Mouse (Mus musculus) brain, adult 2 months (tissue): ENCODE data around the gene Cdkn1a.
"Not testable (repeated sequence)": the region's sequence is repeated elsewhere in the genome, so short reads cannot be mapped to it uniquely, and the experiment has no call there.

Source experiments
- DNase-seq: peaks from one replicate; pipeline ENCODE4 v3.0.0; 2011; ENCODE audit warnings: low read depth, low spot score

Cdkn1a gene

DNA sequence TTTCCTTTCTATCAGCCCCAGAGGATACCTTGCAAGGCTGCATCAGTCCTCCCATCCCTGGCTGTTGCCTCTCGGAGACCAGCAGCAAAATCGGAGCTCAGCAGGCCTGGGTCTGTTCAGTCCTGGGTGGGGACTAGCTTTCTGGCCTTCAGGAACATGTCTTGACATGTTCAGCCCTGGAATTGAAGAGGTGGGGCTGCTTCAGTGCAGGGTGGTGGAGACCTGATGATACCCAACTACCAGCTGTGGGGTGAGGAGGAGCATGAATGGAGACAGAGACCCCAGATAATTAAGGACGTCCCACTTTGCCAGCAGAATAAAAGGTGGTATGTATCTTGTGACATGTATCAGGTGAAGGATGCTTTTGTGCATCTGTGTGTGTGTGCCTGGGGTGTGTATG, at the start of gene Cdkn1a:
Gene Cdkn1a (plus strand): TSS at position 201 of the 400 bp plus-strand sequence.
- DNase-seq: no peak

DNA sequence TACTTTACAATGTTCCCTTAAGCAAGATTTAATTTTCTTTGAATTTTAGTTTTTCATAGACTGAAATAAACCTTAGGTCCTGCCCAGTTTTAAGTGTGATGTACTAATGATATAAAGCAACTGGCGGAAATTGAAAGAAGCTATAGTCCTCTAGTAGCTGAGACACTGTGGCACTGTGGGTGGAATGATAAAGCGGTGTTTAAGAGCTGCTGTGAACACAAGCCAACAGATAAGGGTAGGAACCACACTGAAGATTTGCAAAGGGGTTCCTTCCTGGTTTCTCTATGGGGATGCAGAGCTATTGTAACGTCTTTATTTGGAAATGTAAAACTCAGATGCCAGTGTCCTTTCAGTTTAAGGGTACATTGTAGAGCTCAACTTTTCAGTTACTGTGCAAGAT, 49.1 kb upstream of the Cdkn1a start:
- DNase-seq: not testable (repeated sequence)

DNA sequence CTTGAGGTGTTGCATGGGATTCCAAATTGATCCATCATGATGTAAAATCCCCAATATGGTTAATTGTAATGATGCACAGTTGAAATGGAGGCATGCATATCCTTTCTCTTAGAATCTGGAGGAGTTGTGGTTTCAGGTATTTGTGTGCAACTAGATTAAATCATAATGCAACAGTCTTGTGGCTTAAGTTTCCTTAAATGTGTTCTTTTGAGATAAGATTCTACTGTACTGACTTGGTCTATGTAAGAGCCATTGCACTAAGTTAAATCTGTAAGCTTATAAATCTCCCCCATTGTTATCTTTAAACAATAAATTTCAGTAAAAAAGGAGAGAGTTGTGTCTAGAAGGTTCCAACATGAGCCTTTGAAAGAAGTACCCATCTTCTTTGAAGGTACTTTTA, 48.2 kb upstream of the Cdkn1a start:
- no peak for DNase-seq

DNA sequence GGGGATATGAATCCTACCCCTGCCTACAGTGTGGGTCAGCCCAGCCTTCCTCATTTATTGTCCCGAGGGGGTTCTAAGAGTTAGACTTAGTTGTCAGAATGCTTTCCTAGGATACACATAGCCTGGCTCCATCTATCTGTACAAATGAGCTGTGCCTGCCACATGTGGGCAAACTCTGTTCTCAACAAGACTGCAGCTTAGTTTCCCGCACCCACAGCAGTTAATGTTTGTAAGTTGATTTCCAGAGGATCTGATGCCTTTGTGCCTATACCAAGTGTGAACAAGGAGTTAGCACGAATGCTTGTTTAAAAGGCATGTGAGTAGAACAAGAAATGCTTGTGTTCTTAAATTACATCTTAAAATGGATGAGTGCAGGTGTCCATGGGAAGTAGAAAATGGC, 47.2 kb upstream of the Cdkn1a start:
- DNase-seq: no peak

DNA sequence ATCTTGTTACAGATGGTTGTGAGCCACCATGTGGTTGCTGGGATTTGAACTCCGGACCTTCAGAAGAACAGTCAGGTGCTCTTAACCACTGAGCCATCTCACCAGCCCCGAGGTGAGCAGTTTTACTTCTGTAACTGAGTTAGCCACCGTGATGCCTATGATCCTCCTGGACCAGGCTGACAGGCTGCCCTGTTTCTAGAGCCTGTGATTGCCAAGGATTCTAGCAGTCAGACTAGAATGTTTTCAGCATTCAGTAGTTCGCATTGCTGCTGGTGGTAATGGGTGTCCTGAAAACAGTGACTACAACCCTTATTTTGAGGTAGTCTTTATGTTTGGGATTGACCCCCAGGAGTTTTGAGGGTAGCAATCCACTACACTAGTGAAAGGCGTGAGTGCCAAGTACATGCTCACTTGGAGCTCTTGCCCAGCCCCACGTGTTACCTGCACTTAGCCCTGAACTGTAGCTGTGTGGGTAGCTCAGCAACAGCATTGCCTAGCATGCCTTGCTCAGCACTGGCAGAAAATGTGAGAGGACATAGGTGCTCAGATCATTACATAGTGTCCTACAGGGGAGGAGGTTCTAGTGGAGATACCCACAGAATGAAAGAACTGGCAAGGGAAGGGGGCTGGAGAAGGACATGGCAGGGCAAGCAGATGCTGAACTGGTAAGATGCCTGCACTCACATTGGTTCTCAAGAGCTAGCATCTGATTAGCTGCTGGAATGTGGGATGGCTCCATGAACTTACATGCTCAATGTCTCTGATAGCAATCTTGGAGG, 46.4 kb upstream of the Cdkn1a start:
- DNase-seq: no peak

DNA sequence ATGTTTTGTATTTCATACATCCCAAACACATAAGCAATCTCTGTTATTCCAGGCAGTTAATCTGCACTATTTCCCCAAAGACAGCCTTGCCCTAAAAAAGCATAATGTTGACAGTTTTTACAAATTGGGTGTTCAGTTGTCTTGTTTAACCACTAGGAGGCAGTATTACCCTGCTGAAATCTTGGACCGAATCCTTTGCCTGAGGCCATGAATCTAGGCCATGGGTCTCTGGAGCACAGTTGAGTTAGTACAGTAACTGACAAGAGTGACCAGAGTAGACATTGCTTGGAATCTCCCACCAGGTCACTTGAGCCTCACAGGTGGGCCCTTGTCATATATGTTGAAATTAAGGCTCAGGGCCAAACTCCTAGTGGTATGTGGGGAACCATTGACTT, 45.9 kb upstream of the Cdkn1a start:
- peak; percentile 58 for DNase-seq

DNA sequence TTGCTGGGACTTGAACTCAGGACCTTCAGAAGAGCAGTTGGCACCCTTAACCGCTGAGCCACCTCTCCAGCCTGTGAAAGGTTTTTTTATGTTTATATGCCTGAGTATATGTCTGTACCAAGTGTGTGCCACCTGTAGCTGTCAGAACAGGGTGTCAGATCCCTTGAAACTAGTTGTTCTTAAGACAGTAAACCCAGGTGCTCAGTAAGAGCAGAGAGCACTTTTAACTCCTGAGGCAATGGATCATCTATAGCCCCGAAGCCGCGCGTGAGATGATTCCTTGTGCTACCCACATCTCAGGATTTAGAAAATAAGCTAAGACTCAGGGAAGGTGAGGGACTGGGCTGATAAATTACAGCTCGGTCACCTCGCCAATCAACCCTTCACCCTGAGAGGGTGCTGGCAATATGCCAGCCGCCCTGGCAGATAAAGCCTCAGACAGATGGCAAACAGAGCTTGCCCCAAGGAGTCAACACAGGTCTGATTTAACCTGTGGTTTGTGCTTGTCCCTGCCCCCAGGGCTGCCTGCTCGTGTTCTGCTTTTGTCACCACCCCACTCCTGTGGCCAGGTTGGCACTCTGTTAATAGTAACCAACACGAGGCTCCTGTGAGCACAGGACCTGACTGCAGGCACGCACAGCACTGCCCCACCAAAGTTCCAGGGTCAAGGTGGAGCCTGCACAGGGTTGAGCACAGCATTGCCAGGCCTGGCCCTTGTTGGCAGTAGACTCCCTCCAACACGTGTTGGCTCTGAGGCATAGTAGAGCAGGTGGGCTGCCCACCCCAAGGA, 44.8 kb upstream of the Cdkn1a start:
- DNase-seq: peak; percentile 87

DNA sequence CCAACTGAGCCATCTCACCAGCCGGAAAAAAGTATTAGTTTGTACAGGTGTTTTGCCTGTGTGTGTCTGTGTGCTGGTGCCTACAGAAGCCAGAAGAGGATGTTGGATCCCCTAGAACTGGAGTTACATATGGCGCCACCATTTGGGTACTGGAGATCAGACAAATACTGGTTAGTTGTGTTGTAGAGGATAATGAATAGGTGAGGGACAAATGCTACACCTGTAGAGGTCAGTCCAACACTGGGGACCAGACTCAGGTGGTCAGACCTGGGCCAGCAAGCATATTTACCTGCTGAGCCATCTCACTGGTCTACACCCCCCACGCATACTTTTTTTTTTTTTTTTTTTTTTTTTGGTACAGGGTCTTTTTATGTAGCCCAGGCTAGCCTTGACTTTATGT, 43.9 kb upstream of the Cdkn1a start:
- no peak for DNase-seq

DNA sequence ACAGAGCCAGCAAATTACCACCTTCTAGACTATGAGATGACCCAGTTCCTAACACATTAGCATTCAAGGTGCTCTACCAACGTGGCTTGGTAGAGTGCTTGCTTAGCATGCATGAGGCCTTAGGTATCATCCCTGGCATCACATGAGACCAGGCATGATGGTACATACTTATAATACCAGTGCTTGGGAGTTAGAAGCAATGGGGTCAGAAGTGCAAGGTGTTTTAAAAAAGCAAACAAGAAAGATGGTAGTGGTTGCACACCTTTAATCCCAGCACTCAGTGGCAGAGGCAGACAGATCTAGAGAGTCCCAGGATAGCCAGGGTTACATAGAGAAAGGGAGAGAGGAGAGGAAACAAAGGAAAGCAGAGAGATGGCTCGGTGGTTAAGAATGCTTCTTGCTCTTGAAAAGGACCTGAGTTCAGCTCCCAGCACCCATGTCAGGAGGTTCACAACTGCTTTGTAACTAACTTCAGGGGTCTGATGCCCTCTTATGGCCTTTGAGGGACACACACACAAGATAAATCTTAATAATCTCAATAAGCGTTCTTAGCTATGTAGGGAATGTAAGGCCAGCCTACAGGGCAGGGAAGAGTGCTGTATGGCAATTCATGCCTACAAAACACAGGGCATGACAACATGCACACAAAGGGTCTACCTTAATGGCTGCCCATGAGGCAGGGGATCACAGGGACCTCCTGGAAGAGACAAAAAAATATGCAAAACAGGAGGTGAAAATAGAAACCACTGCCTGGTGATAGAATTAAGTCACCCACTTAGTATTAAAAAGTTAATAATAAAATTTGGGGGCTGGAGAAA, 42.9 kb upstream of the Cdkn1a start:
- DNase-seq: no peak

DNA sequence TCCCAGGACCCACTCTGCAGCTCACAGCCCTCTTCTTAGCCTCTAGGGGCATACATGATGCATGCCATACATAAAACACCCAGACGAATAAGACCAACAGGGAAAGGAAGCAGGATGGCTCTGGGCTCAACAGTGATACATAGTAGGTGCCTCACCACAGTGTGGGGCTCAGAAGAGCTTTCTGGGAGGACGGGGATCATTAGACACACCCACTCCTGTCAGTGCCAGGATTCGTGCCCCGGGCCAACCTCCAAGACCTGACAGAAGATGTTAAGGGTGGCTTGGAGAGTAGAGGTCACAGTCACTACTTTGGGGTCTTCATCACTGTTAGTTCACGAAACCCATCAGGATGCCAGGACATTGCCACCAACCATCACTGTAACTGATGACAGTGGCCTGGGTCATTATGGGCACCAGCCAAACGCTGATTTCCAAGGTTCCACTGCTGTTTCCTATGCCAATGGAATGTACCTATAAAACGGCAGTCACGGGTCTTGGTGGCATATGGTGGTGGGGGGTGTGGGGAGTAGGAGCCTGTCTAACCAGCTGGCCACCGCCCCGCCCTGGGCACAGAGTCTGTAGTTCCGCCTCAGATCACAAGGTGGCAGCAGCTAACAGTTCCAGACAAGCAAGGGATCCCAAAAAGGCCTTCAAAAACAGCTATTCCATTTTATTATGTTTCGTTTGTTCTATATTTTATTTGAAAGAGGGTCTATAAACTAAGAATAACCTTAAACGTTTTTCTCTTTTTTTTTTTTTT, 41.8 kb upstream of the Cdkn1a start:
- DNase-seq: peak; percentile 92

DNA sequence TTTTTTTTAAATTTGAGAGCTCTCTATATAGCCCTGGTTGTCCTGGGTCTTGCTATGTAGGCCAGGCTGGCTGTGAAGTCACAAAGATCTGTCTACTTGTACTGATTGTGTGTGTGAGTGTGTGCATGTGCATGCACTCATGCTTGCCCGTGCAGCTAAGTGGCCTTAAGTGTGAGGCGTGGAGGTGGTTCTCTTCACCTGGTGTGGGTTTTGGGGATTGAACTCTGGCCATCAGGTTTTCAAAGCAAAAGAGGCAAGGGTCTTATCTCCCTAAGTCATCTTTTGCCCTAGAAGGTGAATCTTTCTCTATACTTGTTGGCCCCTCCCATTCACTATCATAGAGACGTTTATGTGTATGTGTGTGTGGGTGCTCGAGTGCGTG, 41.3 kb upstream of the Cdkn1a start:
- no peak for DNase-seq

DNA sequence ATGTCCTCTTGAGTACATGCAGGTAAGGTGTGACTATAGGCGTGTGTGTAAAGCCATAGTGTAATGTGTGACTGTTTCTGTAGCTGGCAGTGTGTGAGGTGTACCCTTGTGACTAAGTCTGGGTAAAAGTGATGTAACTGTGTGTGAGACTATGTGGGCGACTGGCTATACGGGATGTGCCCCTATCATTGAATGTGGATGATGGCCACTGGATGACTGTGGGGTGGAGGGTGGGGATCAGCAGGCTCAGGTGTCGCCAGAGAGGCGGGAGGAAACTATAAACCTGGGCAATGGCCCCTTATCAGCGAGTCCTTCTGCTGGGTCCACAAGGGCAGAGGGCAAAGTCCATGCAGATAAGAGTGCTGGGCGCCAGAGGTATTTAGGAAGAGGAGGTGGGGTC, 40.9 kb upstream of the Cdkn1a start:
- no peak for DNase-seq

DNA sequence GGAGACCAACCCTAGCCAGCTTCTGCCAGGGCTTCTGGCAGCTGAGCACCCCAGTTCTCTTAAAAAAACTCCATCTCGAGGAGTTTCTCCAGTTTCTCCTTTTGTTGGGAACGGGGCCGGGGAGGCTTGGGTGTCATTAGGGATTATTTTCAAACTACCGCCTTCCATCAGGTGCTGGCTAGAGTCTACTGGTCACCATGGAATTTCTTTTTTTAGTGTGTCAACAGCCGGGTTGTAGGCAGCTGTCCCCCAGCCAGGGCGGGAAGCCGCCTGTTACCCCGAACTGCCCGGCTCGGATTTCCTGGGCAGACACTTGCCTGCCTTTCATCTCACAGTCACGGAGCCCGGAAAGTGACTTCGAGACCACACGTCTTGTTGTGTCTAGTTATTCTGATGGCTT, 40.0 kb upstream of the Cdkn1a start:
- no peak for DNase-seq

DNA sequence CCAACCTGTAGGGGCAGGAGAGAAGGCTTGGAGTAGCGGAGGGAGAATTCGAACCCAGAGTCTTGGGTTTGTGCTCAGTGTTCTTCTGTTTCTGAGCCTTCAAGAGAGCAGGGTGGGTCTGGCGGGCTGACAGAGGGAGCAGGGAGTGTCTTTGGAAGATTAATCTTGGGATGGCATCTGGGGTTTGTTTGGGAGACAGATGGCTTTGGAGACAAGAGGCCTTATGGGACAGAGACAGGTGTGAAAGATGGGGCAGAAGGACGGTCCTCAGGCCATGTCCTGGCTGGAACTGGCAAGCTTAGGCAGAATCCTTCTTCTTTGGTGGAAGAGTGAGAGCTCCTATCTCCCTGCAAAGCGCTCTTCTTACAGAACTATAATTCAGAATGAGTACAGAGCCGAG, 37.7 kb upstream of the Cdkn1a start:
- DNase-seq: no peak

DNA sequence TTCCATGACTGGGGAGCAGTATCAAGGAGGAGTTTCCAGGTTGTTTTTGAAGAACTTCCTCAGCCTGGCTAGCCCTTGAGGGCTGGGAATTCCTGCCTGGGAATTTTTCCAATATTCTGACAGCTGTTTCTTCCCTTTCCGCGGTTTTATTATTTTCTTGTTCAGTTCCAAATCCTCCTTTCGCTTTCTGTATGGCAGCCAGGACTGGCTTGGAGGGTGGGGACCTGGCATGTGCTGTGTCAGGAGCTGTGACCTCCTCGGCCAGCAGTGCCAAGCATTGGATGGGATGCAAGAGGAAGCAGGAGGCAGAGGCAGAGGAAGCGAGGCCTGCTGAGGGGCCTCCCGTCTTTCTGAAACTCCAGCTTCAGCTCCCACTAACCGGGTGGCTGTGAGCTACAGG, 36.9 kb upstream of the Cdkn1a start:
- DNase-seq: no peak

DNA sequence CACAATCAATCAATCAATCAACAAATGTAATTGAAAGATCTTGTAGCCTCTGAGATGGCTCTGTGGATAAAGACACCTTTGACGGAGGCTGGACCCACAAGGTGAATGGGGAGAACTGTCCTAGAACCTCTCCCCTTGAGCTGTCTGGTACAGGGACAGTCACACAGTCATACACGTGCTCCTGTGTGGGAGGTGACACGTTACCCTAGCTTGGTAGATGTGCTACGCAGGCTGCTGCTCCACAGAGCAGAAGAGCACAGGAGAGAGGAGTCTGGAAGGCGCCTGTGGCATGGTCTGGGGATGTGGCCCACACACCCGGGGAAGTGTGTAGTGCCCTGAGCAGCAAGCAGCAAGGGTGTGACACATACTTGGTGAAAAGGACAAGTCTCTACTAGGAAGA, 36.3 kb upstream of the Cdkn1a start:
- DNase-seq: peak; percentile 68

DNA sequence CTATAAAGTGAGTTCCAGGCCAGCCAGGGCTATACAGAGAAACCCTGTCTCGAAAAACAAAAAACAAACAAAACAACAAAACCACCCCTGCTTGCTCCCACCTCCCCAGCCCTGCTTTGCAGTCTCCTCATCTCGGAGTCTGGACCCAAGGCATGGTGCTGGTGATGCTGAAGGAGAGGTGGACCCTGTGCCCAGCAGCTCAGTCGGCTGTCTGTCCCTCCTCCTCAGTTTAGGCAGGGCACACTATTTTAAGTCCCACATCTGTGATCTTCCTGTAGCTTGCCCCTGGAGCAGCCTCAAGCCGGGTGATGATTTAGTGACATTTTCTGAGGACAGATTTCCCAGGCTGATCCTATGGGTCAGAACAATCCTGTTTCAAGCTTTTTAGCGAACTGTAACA, 35.2 kb upstream of the Cdkn1a start:
- DNase-seq: no peak

DNA sequence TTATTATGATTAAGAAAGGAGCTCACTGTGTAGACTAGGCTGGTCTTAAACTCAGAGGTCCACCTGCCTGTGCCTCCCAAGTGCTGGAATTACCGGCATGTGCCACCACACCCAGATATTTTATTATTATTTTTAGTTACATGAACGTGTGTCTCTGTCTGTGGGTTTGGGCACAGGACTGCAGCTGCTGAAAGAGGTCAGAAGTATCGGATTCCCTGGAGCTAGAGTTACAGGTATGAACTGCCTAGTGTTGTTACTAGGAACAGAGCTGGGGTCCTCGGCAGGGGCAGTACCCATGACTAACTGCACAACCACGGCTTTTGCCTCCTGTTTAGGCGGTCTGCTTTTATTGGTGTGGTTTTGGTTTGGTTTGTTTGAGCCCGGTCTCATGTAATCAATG, 34.6 kb upstream of the Cdkn1a start:
- DNase-seq: no peak

DNA sequence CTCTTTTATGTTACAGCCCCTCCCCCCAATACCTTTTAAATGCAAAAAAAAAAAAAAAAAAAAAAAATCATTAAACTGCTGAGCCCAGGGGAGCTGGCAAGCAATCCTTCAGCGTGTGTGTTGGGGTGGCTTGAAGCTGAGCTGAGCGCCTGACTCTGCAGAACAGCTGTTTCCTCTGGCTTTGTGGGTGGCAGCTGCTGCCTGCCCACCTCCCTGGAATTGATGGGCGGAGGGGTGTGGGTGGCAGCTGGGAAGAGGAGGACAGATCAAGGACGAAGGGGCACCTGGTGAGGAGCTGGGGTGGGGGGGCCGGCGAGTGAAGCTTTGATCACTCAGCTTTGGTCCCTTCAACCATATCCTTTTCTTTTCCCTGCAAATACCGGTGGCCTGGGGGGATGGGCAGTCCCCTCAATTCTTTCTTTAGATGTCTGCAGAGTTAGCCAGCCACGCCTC, 34.1 kb upstream of the Cdkn1a start:
- peak; percentile 70 for DNase-seq

DNA sequence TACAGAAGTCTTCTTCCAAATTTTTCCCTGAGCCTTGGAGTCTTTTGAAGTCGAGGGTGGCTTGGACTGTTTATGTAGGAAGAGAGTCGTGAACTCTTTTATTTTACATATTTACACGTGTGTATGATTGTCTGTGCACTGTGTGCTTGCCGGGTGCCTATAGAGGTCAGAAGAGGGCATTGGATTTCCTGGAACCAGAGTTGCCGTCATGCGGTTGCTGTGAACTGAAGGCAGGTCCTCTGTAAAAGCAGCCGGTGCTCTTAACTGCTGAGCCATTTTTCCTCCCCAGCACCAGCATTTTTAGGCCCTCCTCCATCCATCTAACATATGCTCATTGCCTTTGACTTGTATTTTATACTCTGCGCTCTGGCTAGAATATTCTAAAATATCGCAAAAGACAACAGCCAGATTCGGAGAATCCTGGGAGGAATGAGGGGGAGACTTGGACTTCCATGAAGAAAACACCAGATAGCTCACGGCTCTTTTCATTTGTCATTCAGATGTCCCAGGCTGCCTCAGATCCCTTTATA, 33.4 kb upstream of the Cdkn1a start:
- DNase-seq: peak; percentile 73

DNA sequence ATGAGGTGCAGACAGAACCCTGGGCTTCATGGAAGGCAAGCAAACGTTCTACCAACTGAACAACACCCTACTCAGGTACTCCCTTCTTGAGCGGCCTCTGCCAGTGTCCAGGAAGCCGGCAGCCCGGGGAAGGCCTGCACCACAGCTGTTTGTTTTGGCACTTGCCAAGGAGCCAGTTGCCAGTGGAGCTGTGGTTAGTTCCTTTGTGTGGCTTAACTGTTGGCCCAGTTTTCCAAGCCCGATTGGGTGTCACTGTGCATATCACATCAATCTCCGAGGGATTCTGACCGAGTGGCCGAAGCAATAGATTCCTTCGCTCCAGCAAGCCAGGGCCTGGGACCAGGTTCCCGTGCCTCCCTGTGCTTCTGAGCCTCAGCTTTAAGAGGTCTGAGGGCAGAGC, 32.8 kb upstream of the Cdkn1a start:
- no peak for DNase-seq
